Mouse (Mus musculus) testis, adult 2 months (tissue): ENCODE measurements around the gene Gm49486. TPM values are rescaled to one million over a fixed set of nuclear protein-coding genes. Genes with fewer than 3 reads are reported as not detected.

Source experiments
- H3K27ac ChIP-seq: fragments of 200-500 bp; 2 replicates; pipeline ENCODE4 v1.5.1; 2012; ENCODE audit warnings: low read depth, low read length; ENCODE audit not compliant: control insufficient read depth, insufficient read depth
- H3K27me3 ChIP-seq: fragments of 200-500 bp; 2 replicates; pipeline ENCODE4 v1.6.1; 2012; ENCODE audit warnings: mild to moderate bottlenecking, low read length, moderate library complexity; ENCODE audit not compliant: control insufficient read depth, insufficient read depth
- H3K36me3 ChIP-seq: fragments of 200-500 bp; 2 replicates; pipeline ENCODE4 v1.6.1; 2012; ENCODE audit warnings: mild to moderate bottlenecking, low read length; ENCODE audit not compliant: control insufficient read depth, insufficient read depth
- H3K4me1 ChIP-seq: fragments of 200-500 bp; 2 replicates; pipeline ENCODE4 v1.6.1; 2012; ENCODE audit warnings: low read length; ENCODE audit not compliant: control insufficient read depth, insufficient read depth
- H3K4me3 ChIP-seq: fragments of 200-500 bp; 2 replicates; pipeline ENCODE4 v1.5.1; 2012; ENCODE audit warnings: low read depth, mild to moderate bottlenecking, low read length, moderate library complexity, mixed read lengths; ENCODE audit not compliant: control insufficient read depth
- CTCF ChIP-seq: fragments of 200-500 bp; IDR thresholded peaks from 2 replicates; pipeline ENCODE4 v1.5.1; 2012; ENCODE audit warnings: low read depth, mild to moderate bottlenecking, inconsistent platforms, low read length, moderate library complexity; ENCODE audit not compliant: control insufficient read depth, insufficient read depth, insufficient replicate concordance
- POLR2A ChIP-seq: fragments of 200-500 bp; IDR thresholded peaks from 2 replicates; pipeline ENCODE4 v1.6.1; 2012; ENCODE audit warnings: low read depth, mild to moderate bottlenecking, inconsistent platforms, low read length, moderate library complexity; ENCODE audit not compliant: control insufficient read depth
- polyA plus RNA-seq: library from polyadenylated mRNA; depleted of rRNA; stranded (reverse); fragments of >200 nt; gene quantifications from 2 replicates; pipeline ENCODE4 v1.2.3, GENCODE M21; 2012

Gene Gm49486
- polyA plus RNA-seq, 1 experiment = 0.10 TPM

- Histone ChIP-seq H3K4me3 (no peak overlapping the region), H3K36me3 (no peaks in the 10 kb centered on the region; the same call in none of the 2 replicates), H3K27ac (no peak overlapping the region), H3K4me1 (no peaks in the 10 kb centered on the region), H3K27me3 (no peaks in the 10 kb centered on the region)
- TF ChIP-seq POLR2A = no peak
- TF ChIP-seq CTCF = no peak
These were observed 57.0 kb downstream of the Gm49486 start for GRCm38 (mm10) chr15:79286141-79286540.

GRCm38 (mm10) chr15:79287091-79287490 lies 57.9 kb downstream of the Gm49486 start:
- Histone ChIP-seq H3K36me3 (no peaks in the 10 kb centered on the region; the same call in none of the 2 replicates), H3K27ac (no peak overlapping the region), H3K4me1 (no peaks in the 10 kb centered on the region), H3K4me3 (no peak overlapping the region), H3K27me3 (no peaks in the 10 kb centered on the region)
- no peak for TF ChIP-seq CTCF

- TF ChIP-seq POLR2A = no peak
- Histone ChIP-seq H3K4me3 (no peak overlapping the region), H3K27me3 (no peaks in the 10 kb centered on the region), H3K36me3 (no peaks in the 10 kb centered on the region; the same call in none of the 2 replicates), H3K4me1 (no peaks in the 10 kb centered on the region), H3K27ac (no peak overlapping the region)
These were observed 59.2 kb downstream of the Gm49486 start for GRCm38 (mm10) chr15:79288387-79288786.

GRCm38 (mm10) chr15:79289441-79289840 lies 60.2 kb downstream of the Gm49486 start:
- no peaks in the 10 kb centered on the region for H3K4me1 ChIP-seq
- no peaks in the 10 kb centered on the region; the same call in none of the 2 replicates for H3K36me3 ChIP-seq
- no peak overlapping the region for H3K27ac ChIP-seq
- H3K4me3 ChIP-seq = no peak overlapping the region
- TF ChIP-seq POLR2A (no peak), CTCF (no peak)
- H3K27me3 ChIP-seq = no peaks in the 10 kb centered on the region

- Histone ChIP-seq H3K27ac (no peak overlapping the region), H3K36me3 (no peaks in the 10 kb centered on the region; the same call in none of the 2 replicates), H3K4me1 (no peaks in the 10 kb centered on the region), H3K4me3 (no peak overlapping the region), H3K27me3 (no peaks in the 10 kb centered on the region)
- TF ChIP-seq POLR2A (no peak), CTCF (no peak)
These were observed 61.1 kb downstream of the Gm49486 start for GRCm38 (mm10) chr15:79290340-79290739.

GRCm38 (mm10) chr15:79292779-79293178 lies 63.6 kb downstream of the Gm49486 start:
- TF ChIP-seq POLR2A (no peak), CTCF (no peak)

GRCm38 (mm10) chr15:79298553-79298952 lies 69.4 kb downstream of the Gm49486 start:
- no peaks in the 10 kb centered on the region for H3K27me3 ChIP-seq
- TF ChIP-seq CTCF = no peak
- no peak for TF ChIP-seq POLR2A
- H3K36me3 ChIP-seq = no peaks in the 10 kb centered on the region
- no peak overlapping the region for H3K27ac ChIP-seq
- no peaks in the 10 kb centered on the region for H3K4me1 ChIP-seq
- no peak overlapping the region for H3K4me3 ChIP-seq

More at GRCm38 (mm10) chr15:79292779-79293178, 63.6 kb downstream of the Gm49486 start:
- Histone ChIP-seq H3K36me3 (no peaks in the 10 kb centered on the region; the same call in none of the 2 replicates), H3K4me1 (no peaks in the 10 kb centered on the region), H3K27ac (no peak overlapping the region), H3K4me3 (no peak overlapping the region), H3K27me3 (no peaks in the 10 kb centered on the region)
